Mouse (Mus musculus) kidney, postnatal 10 days (tissue): ENCODE data around the gene Tjap1.

Experiments used
- DNase-seq: peaks from one replicate; pipeline ENCODE4 v3.0.0; 2021; ENCODE audit warnings: mixed read lengths

The Tjap1 gene

GRCm38 (mm10) chr17:46282483-46283123 is at the start of gene Tjap1:
Tjap1 (minus strand) TSS chr17:46283026.
- peak; percentile 96 for DNase-seq

GRCm38 (mm10) chr17:46328723-46329122 is 45.9 kb upstream of the Tjap1 start:
- DNase-seq = no peak

- DNase-seq = peak; percentile 97
Observed at GRCm38 (mm10) chr17:46327906-46328534, 45.2 kb upstream of the Tjap1 start, which contains the start of gene Abcc10. Abcc10 (minus strand) TSS chr17:46328352.

GRCm38 (mm10) chr17:46327413-46327905 is 44.6 kb upstream of the Tjap1 start:
- no peak for DNase-seq

- no peak for DNase-seq
Observed at GRCm38 (mm10) chr17:46322046-46322823, 39.4 kb upstream of the Tjap1 start.

GRCm38 (mm10) chr17:46320492-46320891 is 37.7 kb upstream of the Tjap1 start:
- no peak for DNase-seq

GRCm38 (mm10) chr17:46315813-46316212 is 33.0 kb upstream of the Tjap1 start:
- no peak for DNase-seq

- no peak for DNase-seq
Observed at GRCm38 (mm10) chr17:46313135-46313715, 30.4 kb upstream of the Tjap1 start.

GRCm38 (mm10) chr17:46310515-46310914 is 27.7 kb upstream of the Tjap1 start:
- DNase-seq = no peak

GRCm38 (mm10) chr17:46309835-46310234 is 27.0 kb upstream of the Tjap1 start:
- no peak for DNase-seq

- DNase-seq = peak; percentile 5
Observed at GRCm38 (mm10) chr17:46306956-46307355, 24.1 kb upstream of the Tjap1 start.

- DNase-seq = peak; percentile 3
Observed at GRCm38 (mm10) chr17:46304184-46304583, 21.4 kb upstream of the Tjap1 start.

GRCm38 (mm10) chr17:46301892-46302291 is 19.1 kb upstream of the Tjap1 start:
- no peak for DNase-seq

GRCm38 (mm10) chr17:46298220-46298913 is 15.5 kb upstream of the Tjap1 start:
- peak; percentile 92 for DNase-seq

- DNase-seq = peak; percentile 33
Observed at GRCm38 (mm10) chr17:46297364-46298219, 14.8 kb upstream of the Tjap1 start, which contains the start of gene Dlk2. Dlk2 (plus strand) TSS chr17:46297421.

- no peak for DNase-seq
Observed at GRCm38 (mm10) chr17:46297028-46297363, 14.2 kb upstream of the Tjap1 start.

- DNase-seq = no peak
Observed at GRCm38 (mm10) chr17:46296601-46297000, 13.8 kb upstream of the Tjap1 start.

GRCm38 (mm10) chr17:46287678-46288095 is 4.9 kb upstream of the Tjap1 start:
- DNase-seq = peak; percentile 92

- no peak for DNase-seq
Observed at GRCm38 (mm10) chr17:46285407-46285806, 2.6 kb upstream of the Tjap1 start.

- no peak for DNase-seq
Observed at GRCm38 (mm10) chr17:46284653-46285052, 1.8 kb upstream of the Tjap1 start.

GRCm38 (mm10) chr17:46283911-46284310 is 1.1 kb upstream of the Tjap1 start:
- no peak for DNase-seq

- no peak for DNase-seq
Observed at GRCm38 (mm10) chr17:46283140-46283539, 314 bp upstream of the Tjap1 start.
